Mouse (Mus musculus): ENCODE results near the gene Relb.

- TF ChIP-seq CTCF (IDR thresholded peaks at IDR 0.05) (no peak), EP300 (IDR thresholded peaks at IDR 0.05) (no peak)
These were observed 68.6 kb downstream of the Relb start for GRCm38 (mm10) chr7:19560491-19561260.

All from lung, postnatal 0 days (tissue).